Mouse (Mus musculus) neural tube, embryonic 14.5 days (tissue): Measurements from ENCODE around the gene Orai2. TPM values are rescaled to one million over a fixed set of nuclear protein-coding genes. Genes with fewer than 3 reads are reported as not detected.
A peak's percentile ranks its signal among the peaks of the same experiment; 100 is the strongest.

Experiments
- ATAC-seq: fragments of 200-750 bp; cut with Nextera tagmentation; 2 replicates; pipeline ENCODE4 v1.8.0; 2017; ENCODE audit warnings: low read depth, mild to moderate bottlenecking, moderate TSS enrichment, moderate library complexity
- H3K27ac ChIP-seq: fragments of 300-500 bp; sonication (generic); 2 replicates; pipeline ENCODE4 v1.5.1; 2014; ENCODE audit warnings: low read depth, mild to moderate bottlenecking, control low read depth, low read length, moderate library complexity, mixed read lengths
- H3K27me3 ChIP-seq: fragments of 300-500 bp; sonication (generic); 2 replicates; pipeline ENCODE4 v1.6.1; 2014; ENCODE audit warnings: low read length; ENCODE audit not compliant: control insufficient read depth, insufficient read depth
- H3K36me3 ChIP-seq: fragments of 300-500 bp; sonication (generic); 2 replicates; pipeline ENCODE4 v1.6.1; 2014; ENCODE audit warnings: low read length, mixed read lengths; ENCODE audit not compliant: control insufficient read depth, insufficient read depth
- H3K4me1 ChIP-seq: fragments of 300-500 bp; sonication (generic); 2 replicates; pipeline ENCODE4 v1.6.1; 2014; ENCODE audit warnings: low read length; ENCODE audit not compliant: control insufficient read depth, insufficient read depth
- H3K4me2 ChIP-seq: fragments of 300-500 bp; sonication (generic); 2 replicates; pipeline ENCODE4 v1.6.1; 2014; ENCODE audit warnings: mild to moderate bottlenecking, low read depth, low read length, control low read depth
- H3K4me3 ChIP-seq: fragments of 300-500 bp; sonication (generic); 2 replicates; pipeline ENCODE4 v1.5.1; 2014; ENCODE audit warnings: low read depth, low read length, control low read depth, mixed read lengths
- H3K9ac ChIP-seq: fragments of 300-500 bp; sonication (generic); replicated peaks from 2 replicates; pipeline ENCODE4 v1.6.1; 2014; ENCODE audit warnings: low read depth, mild to moderate bottlenecking, control low read depth, low read length, mixed read lengths
- H3K9me3 ChIP-seq: fragments of 300-500 bp; sonication (generic); 2 replicates; pipeline ENCODE4 v1.6.1; 2016; ENCODE audit warnings: low read length; ENCODE audit not compliant: control insufficient read depth
- WGBS: fragments of 180-500 bp; shearing (Covaris S2); extraction: QIAGEN DNeasy Blood & Tissue Kit; methylation state at CpG from one replicate; pipeline ENCODE4 v1.1.7; 2014; 5-methylcytosine and 5-hydroxymethylcytosine counted together
- polyA plus RNA-seq: library from polyadenylated mRNA; unstranded; fragments of >200 nt; fragmentation: Nextera tagmentation; extraction: Ambion mirVana; gene quantifications from 2 replicates; pipeline ENCODE4 v1.2.1, GENCODE M21; 2014

Orai2 gene
- polyA plus RNA-seq, 1 experiment from 2014 or later, result 41.0 TPM

- H3K36me3 ChIP-seq, result peaks cover 33% of the 10 kb centered on the region
Observed at GRCm38 (mm10) chr5:136182049-136182448, 11.5 kb upstream of the Orai2 start.

GRCm38 (mm10) chr5:136181197-136181596 lies 10.7 kb upstream of the Orai2 start:
- H3K4me1 ChIP-seq, result no peaks in the 10 kb centered on the region
- H3K4me3 ChIP-seq, result no peak overlapping the region
- H3K27me3 ChIP-seq, result no peaks in the 10 kb centered on the region
- no peaks in the 10 kb centered on the region for H3K9me3 ChIP-seq
- peaks cover 32% of the 10 kb centered on the region for H3K36me3 ChIP-seq
- no peak overlapping the region for H3K9ac ChIP-seq
- WGBS, result 86% methylated on average over 6 of the region's 6 CpGs
- no peak for ATAC-seq
- H3K27ac ChIP-seq, result no peak overlapping the region
- H3K4me2 ChIP-seq, result no peak overlapping the region

More at GRCm38 (mm10) chr5:136182049-136182448, 11.5 kb upstream of the Orai2 start:
- Histone ChIP-seq H3K27me3 (no peaks in the 10 kb centered on the region), H3K4me3 (no peak overlapping the region), H3K4me2 (no peak overlapping the region), H3K4me1 (no peaks in the 10 kb centered on the region), H3K27ac (no peak overlapping the region), H3K9me3 (no peaks in the 10 kb centered on the region), H3K9ac (no peak overlapping the region)
- WGBS, result 88% methylated on average over 6 of the region's 6 CpGs
- no peak for ATAC-seq

GRCm38 (mm10) chr5:136179594-136179993 lies 9.1 kb upstream of the Orai2 start:
- 61% methylated on average over 5 of the region's 5 CpGs for WGBS
- Histone ChIP-seq H3K4me3 (no peak overlapping the region), H3K27ac (no peak overlapping the region), H3K27me3 (no peaks in the 10 kb centered on the region), H3K4me1 (no peaks in the 10 kb centered on the region), H3K4me2 (no peak overlapping the region), H3K9ac (no peak overlapping the region), H3K36me3 (peaks cover 30% of the 10 kb centered on the region), H3K9me3 (no peaks in the 10 kb centered on the region)
- no peak for ATAC-seq

DNA sequence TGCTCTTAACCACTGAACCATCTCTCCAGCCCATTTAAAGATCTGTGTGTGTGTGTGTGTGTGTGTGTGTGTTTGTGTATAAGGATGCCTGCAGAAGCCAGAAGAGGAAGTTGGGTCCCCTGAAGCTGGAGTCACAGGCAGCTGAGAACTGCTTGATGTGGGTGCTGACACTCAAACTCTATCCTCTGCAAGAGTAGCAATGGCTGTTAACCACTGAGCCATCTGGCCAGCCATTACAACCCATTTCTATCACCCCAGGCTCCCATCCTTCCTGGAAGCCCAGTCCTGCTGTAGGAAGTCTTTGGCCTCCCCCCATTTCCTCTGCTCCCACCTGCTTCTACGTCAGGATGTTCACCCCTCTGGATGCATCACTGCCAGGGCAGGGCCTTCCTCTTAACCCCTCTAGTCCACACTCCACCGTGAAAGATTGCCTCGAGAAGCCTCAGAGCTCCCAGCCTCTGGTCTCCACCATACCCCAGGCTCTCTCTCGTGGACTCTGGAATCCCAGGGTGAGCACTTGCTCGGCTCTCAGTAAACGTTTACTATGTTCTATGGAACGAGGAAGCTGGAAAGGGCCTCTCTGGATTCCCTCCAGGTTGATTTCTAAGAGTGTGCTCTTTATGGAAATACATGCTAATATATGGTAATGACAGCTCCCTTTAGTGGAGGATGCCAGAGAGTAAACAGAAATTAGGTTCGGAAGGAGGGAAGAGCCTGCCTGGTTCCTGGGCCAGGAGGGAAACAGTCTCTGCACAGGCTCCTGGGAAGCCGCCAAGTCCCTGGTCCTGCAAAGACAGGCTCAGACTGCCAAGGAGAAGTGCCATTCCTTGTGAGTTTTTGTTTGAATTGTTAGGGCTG lies 3.3 kb upstream of the Orai2 start:
- Histone ChIP-seq H3K4me3 (no peak overlapping the region), H3K4me2 (no peak overlapping the region), H3K4me1 (peaks cover 17% of the 10 kb centered on the region), H3K27me3 (no peaks in the 10 kb centered on the region), H3K27ac (no peak overlapping the region), H3K9me3 (no peaks in the 10 kb centered on the region), H3K36me3 (peaks cover 3% of the 10 kb centered on the region; the same call in 1 of the 2 replicates), H3K9ac (0 out of 2 replicates have a peak overlapping the region, but pooled peaks have one; percentile 0)
- no peak for ATAC-seq
- WGBS, result 38% methylated on average over 9 of the region's 9 CpGs

DNA sequence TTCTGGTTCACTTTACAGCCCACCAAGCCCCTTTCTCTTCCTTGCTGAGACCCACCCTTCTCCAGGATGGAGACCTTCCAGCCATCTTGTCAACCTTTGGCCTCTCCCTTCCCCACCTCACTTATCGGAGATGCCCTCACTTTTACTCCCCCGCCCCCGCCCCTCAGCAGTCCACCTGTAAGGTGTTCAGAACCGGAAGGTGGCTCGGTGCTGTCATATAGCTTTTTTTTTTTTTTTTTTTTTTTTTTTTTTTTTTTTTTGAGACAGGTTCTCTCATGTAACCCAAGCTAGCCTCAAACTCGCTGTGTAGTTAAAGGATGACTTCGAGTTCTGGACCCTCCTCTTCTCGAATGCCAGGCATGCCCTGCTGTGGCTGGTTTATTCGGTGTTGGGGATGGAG lies 2.4 kb upstream of the Orai2 start:
- no peak for ATAC-seq
- Histone ChIP-seq H3K27me3 (no peaks in the 10 kb centered on the region), H3K4me2 (no peak overlapping the region), H3K9ac (no peak overlapping the region), H3K4me3 (no peak overlapping the region), H3K9me3 (no peaks in the 10 kb centered on the region), H3K36me3 (no peaks in the 10 kb centered on the region), H3K4me1 (peaks cover 17% of the 10 kb centered on the region), H3K27ac (no peak overlapping the region)
- WGBS, result 82% methylated on average over 9 of the region's 9 CpGs

- H3K4me2 ChIP-seq, result peak overlapping the region; percentile 86
- peak; percentile 35 for ATAC-seq
- peak overlapping the region; percentile 77; the same call in 1 of the 2 replicates for H3K27ac ChIP-seq
- H3K9me3 ChIP-seq, result no peaks in the 10 kb centered on the region
- WGBS, result 38% methylated on average over 17 of the region's 17 CpGs
- H3K4me3 ChIP-seq, result peak overlapping the region; percentile 55
- no peaks in the 10 kb centered on the region for H3K27me3 ChIP-seq
- no peaks in the 10 kb centered on the region for H3K36me3 ChIP-seq
- H3K4me1 ChIP-seq, result peaks cover 17% of the 10 kb centered on the region
- H3K9ac ChIP-seq, result peak overlapping the region; percentile 32; the same call in 1 of the 2 replicates
Observed at GRCm38 (mm10) chr5:136171363-136172341, 1.1 kb upstream of the Orai2 start.

DNA sequence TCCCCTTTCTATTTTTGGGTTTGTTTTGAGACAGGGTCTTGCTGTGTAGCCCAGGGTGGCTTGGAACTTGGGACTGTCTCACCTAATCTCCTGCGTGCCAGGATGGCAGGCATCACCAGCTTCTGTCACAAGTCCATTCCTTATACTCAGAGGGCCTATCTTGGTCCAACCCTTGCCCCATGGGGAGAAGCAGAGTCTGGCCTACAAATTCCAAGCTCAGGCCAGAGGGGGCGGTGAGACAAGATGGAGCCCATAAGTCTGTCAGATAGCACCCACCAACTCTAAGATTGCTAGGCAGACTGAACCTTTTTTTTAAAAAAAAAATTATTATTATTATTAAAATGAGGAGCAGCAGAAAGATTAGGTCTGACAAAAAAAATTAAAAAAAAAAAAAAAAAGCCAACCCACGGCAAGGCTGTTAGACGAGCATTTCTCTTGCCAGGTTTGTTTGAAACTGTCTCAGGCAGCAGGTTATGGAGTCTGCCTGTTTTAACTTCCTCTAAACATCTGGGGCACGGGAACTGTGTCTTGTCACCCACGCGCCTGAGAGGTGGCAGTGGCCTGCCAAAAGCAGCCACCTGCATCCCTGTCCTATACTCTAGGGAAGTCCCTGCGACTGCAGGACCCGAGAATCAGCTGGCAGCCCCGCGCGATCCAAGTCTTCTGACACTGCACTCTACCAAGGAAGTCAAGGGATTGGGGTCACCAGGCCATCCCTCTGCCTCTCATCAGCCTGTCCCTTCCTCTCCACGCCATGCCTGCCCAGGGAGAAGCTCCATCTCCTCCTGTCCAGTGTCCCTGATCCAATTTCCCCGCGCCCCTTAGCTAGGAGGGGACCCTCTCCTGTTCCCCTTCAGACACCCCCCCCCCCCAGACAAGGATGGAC lies 644 bp downstream of the Orai2 start:
- H3K27me3 ChIP-seq, result no peaks in the 10 kb centered on the region
- peak overlapping the region; percentile 86 for H3K4me2 ChIP-seq
- H3K9ac ChIP-seq, result peak overlapping the region; percentile 72
- H3K9me3 ChIP-seq, result no peaks in the 10 kb centered on the region
- ATAC-seq, result no peak
- H3K4me3 ChIP-seq, result peak overlapping the region; percentile 55
- no peaks in the 10 kb centered on the region for H3K36me3 ChIP-seq
- peak overlapping the region; percentile 77 for H3K27ac ChIP-seq
- 12% methylated on average over 15 of the region's 15 CpGs for WGBS
- peaks cover 17% of the 10 kb centered on the region for H3K4me1 ChIP-seq

- 92% methylated on average over 3 of the region's 3 CpGs for WGBS
- H3K36me3 ChIP-seq, result no peaks in the 10 kb centered on the region
- H3K9me3 ChIP-seq, result no peaks in the 10 kb centered on the region
- H3K4me3 ChIP-seq, result no peak overlapping the region
- H3K9ac ChIP-seq, result no peak overlapping the region
- ATAC-seq, result no peak
- no peak overlapping the region for H3K27ac ChIP-seq
- no peaks in the 10 kb centered on the region for H3K27me3 ChIP-seq
- H3K4me1 ChIP-seq, result peaks cover 13% of the 10 kb centered on the region
- H3K4me2 ChIP-seq, result no peak overlapping the region
Observed at GRCm38 (mm10) chr5:136168071-136168470, 2.4 kb downstream of the Orai2 start.
